Mouse (Mus musculus) CD4-positive, CD25-positive, alpha-beta regulatory T cell, adult 4 months (primary cell): Measurements from ENCODE around the gene Slco3a1. TPM values are rescaled to one million over a fixed set of nuclear protein-coding genes. Genes with fewer than 3 reads are reported as not detected.

Experiments used
- ATAC-seq: one replicate; pipeline ENCODE4 v1.8.0; 2017
- polyA plus RNA-seq, 2 experiments: library from polyadenylated mRNA; unstranded; fragments of 100-300 nt; shearing (Covaris generic); gene quantifications; one replicate each; pipeline ENCODE4 v1.2.1; 2017

The Slco3a1 gene
- polyA plus RNA-seq, 2 experiments from 2014 or later, result 16.7 to 18.0 TPM

DNA sequence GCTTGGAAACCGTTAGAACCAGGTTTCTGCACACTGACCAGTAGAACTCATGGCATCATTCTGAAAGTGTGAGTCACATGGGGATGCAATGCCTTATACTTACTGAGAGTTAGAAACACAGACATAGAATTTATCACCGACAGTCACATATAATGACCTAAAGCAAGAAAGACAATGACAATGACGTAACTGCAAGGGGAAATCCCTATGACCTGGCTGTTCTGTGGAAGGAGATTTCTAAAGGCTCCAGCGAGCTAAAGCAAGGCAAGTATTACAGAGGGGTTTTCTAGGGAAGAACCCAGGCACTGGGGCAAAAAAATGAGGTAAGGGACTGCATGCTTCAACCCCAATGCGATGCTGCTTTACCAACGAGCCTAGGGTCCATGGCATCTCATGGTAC is 26.9 kb downstream of the Slco3a1 start:
- ATAC-seq, result peak; percentile 72

DNA sequence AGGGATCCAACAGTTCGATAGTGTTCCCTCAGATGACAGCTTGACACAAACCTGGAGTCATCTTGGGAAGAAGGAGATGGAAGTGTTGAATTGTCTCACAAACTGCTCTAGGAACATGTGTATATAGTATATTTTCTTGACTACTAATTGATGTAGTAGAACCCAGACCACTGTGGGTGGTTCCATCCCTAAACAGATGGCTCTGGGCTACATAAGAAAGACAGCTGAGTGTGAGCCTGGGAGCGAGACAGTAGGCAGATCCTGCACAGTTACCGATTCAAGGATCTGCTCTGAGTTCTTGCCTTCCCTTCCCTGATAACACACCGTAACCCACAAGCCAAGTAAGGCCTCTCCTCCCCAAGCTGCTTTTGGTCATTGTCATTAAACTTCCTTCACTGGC is 28.6 kb downstream of the Slco3a1 start:
- no peak for ATAC-seq

DNA sequence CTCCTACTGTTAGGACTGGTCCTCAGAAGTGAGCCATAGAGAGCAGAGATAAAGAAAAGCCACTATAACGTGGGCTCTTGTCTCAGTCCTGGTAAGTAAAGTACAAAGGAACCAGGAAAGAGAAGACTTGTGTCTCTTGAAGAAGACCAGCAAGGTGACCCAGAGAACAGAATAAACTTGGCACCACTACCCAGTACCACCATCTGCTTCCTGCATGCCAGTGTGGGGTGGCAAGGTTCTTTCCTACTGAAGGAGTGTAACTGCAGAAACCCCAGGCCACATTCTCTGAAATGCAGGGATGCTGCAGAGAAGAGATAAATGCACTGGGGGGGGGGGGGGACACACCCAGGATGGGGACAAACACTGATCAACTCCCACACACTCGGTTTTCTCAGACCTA is 29.0 kb downstream of the Slco3a1 start:
- no peak for ATAC-seq

DNA sequence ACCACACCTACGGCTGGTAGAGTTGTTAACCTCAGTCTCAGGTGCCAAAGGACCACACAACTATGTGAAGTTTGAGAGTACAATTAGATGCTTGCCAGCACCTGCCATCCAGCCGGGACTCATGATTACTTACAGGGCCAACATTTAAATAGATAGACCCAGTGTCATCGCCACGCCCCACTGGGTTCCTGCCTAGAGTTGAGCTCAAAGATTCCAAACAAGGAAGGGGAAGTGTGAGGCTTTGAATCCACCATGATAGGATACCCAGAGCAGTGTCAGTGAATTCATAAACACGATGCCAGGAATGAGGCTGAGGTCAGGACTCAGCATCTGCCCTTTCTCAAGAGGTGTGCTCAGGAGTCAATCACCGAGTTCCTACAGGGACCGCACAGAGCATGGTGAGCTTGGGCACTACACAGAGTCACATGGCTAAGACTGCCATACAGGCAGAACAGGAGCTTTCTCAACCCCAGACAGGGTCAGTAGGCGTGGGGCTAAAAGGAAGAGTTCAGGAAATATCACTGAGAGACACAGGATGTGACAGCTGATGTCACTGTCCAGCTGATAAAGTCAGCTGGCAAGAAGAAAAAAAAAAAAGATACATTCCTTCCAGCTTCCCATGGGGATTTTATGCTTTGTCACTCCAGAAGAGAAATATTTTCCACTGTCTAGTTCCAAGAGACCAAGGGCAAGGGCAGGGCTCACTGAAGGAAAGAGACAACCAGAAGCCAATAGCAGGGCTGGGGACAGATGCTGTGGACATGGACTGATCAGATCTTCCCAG is 30.2 kb downstream of the Slco3a1 start:
- ATAC-seq, result no peak

DNA sequence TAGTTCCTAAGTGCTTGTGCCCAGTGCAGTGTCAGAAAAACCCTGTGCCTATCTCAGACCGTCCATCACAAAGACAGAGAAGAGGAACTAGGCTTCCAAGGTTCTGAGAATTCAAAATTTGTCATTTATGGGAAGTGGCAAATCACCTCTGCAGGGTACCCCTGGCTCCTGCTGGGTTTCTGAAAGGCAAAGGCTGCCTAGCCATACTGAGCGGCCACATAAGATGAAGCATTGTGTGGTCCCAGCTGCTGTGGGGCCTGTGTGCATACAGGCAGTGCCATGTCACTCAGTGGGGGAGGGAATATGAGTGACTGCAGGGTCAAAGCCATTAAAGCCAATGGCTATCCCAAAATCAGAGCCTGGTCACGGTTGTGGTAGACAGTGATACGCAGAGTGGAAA is 31.5 kb downstream of the Slco3a1 start:
- ATAC-seq, result no peak

DNA sequence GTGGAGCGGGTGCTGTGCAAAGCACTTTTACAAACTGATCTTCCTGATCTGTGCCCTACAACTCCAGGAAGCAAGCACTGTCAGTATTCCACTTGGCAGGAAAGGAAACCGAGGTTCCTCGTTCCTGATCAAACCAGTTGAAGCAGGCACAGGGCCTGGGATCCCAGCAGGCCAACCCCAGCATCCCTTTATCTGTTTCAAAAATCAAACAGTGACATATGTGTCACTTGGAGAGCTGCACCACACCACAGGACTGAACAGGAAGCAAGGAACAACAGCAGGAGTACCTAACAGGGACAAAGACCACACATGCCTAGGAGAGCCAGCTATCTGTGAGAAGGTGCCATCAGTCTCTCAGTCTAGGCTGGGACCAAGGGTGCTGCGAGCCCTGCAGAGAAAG is 32.3 kb downstream of the Slco3a1 start:
- ATAC-seq, result no peak

GRCm38 (mm10) chr7:74519386-74519785 is 35.2 kb downstream of the Slco3a1 start:
- ATAC-seq, result no peak

DNA sequence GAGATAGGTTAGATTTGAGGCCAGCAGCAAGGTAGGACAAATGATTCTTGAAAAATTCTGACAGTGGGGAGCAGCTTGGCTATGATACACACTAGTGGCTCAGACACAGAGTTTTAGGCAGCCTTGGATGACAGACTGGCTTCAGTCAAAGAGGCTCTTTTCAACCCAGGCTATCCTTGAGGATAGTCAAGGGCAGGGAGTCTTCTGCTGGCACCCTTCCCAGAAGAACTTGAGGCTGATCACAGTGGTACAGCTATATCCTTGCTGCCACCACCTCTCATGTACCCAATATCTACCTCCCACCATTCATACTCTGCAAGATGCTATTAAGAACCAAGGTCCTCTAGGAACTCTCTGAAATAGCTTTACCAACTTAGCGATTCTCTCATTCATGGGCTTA is 35.8 kb downstream of the Slco3a1 start:
- no peak for ATAC-seq

DNA sequence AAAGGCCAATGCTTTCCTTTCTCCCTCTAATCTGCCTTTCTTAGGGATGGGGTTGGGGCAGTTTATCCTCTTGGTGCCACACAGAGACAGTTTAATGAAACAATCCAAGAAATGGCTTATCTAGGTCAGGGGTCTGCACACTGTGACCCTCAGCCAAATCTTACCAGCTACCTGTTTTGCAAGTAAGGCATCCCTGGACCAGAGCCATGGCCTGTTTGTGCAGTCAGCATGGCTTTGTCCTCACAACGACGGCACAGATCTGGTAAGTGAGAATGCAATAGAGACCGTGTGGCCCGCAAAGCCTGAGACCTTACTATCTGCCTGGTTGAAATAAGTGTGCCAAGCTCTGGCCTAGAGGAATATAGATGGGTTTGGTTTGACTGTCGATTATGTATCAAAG is 36.3 kb downstream of the Slco3a1 start:
- no peak for ATAC-seq

DNA sequence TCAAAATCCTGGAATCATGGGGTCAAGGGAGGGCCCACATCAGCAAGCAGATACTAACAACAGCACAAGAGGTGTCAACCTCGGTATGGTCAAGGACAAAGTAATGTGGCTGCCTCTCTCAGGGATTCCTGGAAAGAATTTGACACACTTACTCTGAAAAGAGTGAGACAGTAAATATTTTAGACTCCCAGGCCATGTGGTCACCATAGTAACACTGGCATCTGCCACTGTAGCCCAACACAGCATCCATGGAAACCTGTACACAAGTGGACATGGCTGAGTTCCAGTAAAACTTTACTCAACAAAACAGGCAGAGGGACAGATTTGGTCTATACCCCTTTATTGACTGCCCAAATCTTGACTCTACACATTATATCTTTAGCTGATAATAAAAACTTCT is 43.9 kb downstream of the Slco3a1 start:
- ATAC-seq, result no peak

DNA sequence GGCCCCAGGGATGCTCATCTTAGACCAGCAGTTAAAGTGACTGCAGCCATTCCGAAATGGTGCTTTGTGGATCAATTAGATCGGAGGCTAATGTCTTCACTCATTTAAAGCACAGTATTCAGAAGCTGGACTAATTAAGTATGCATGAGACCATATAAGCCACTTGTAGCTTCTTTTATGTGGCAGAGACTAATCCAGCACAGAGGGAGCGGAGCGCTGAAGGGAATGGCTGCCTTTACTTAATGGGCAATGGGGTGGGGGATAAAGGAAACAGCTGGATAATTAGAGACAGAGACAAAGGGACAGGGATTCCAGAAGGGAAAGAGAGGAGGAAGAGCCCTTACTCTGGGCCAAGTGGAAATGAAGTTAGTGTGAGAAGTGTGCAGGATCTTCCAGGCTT is 46.4 kb downstream of the Slco3a1 start:
- ATAC-seq, result no peak

DNA sequence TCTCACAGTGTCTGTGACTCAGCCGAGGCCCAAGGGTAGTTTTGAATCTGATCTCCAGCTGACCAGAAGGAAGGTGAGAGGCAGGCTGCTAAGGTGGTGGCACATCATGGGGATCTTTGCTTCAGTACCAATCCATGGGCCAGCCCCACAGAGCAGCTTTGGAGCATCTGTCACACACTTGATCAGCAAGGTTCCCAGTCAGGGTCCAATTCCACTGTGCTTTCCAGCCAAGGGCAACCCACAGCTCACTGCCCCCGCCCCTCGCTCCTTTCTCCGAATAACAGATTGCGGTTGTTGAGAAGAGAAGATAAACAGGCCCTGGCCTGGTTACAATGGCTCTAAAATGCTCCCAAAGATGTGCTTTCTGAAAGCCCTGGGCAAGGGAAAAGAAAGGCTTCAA is 47.7 kb downstream of the Slco3a1 start:
- no peak for ATAC-seq

DNA sequence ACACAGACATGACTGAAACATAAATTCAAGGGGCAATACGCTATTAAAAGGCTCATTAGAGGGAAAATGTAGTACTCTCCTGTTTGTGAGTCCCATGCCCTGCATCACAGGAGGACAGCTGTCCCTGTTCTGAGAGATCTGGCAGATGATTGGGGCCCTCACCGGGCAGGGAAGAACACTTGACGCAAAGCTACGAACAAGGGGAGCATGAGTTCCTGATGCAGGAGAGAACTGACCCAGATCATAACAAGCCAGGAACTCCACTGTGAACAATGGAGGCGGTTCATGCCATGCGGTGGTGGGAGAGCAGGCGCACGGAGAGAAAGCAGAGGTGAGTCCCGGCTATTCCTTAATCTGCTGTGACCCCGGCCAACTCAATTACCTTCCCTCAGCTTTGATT is 48.9 kb downstream of the Slco3a1 start:
- no peak for ATAC-seq

DNA sequence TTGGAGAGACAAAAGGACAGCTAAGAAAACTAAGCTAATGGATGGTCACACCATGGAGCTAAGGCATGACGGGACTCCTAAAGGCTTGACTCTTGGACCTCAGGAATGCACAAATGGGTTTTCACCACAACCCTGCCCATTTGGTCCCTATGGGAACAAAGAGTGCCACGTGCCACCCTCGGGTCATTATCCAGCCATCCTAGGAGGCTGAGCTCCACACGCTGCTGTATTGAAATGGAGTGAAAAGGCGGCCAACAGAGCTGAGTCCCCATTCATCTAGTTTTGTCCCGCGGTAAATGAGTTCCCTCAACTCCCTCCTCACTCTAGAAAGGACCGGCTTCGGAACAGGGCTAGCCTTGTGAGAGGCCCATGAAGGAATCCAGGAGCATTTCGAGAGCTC is 53.4 kb downstream of the Slco3a1 start:
- ATAC-seq, result no peak

GRCm38 (mm10) chr7:74499470-74499869 is 55.1 kb downstream of the Slco3a1 start:
- ATAC-seq, result no peak

DNA sequence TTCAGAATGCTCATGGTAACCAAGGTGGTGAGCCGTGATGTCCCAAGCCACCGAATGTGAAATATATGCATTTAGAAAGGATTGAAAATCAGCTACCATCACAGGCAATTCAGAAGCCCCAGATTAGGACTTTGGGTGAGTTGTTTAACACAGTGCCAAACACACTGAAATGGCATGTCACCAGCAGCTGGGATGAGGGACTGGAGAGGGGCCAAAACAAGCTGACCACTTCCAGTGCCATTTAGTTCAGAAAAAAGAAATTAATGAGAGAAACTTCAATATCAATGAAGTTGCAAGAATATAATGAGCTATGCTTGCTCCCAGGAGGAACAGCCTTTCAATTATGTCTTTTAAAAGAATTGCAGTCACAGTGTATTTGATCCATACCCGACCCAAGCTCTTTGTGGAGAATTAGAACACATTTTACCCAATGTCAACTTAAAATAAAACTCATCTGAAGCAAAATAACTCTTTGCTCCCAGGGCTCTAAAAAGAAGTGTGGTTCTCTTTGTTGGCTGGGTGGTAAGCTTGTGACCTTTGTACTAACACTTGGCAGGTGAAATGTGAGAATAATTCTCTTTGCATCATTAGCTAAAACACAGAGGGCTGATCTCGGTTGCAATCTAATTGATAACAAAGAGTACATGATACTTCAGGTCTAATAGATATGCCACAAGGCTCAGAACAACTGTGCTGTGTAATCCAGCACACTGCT is 56.2 kb downstream of the Slco3a1 start:
- no peak for ATAC-seq

GRCm38 (mm10) chr7:74497203-74497602 is 57.4 kb downstream of the Slco3a1 start:
- peak; percentile 27 for ATAC-seq

DNA sequence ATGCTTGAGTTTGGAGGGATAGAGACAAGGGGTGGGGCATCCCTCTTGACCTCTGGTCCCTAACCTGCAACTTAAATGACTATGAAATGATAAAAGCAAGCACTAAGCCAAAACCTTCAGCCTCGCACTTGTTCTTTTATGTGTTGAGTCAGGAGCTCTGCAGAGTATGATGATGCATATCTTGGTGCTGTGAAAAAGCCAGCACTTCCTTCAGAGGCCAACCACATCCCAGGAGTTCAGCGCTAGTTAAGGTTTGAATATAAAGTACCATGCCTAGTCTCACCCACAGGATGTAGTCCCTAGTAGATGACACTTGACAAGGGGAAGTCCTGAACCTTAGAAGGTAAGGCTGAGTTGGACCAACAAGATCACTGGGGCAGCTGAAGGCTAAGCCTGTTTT is 59.1 kb downstream of the Slco3a1 start:
- peak; percentile 92 for ATAC-seq

GRCm38 (mm10) chr7:74493775-74494174 is 60.8 kb downstream of the Slco3a1 start:
- ATAC-seq, result no peak

DNA sequence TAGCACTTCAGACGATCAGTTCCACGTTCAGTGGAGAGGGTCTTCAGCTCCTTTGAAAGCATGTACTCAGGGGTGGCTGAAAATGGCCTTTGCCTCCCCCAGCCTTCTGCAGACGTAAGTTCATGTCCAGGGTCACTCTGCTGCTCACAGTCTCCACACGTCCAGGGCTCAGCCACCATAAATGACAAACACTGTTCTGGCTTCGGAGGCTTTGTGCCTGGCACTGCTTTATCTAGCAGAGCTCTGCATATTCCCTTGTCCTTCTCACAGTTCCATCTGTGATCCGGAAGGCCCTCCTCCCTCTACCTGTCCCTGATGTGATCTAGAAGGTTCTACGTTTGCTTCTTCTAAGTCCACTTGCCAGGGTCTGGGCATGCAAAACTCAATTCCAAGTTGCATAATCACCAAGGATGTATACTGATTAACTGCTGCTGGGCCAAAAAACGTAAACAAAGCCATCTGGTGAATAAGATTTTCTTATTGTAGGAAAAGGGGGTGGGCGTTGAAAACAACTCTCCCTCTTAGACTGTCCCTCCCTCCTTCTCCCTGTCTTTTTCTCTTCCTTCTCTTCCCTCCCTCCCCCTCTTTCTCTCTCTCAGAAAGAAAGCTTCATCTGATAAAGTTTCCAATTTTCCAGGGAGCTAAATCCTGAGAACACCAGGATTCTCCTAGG is 62.8 kb downstream of the Slco3a1 start:
- no peak for ATAC-seq

DNA sequence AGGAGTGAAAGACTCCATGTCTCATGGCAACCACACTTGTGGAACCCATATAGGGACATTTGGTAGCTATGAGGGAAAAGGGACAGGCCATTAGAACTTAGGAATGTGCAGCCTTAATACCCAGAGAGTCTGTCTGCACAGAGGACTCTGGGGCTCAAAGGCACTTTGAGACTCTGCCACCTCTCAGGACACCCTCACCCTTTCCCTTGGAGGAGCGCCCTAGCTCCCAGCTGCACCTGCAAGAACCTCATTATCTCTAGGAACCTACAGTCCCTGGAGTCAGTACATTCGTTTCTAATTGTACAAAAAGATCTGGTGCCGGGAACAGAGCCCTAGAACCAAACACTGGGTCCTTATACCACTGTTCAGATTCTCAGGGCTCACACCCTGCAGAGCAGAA is 66.4 kb downstream of the Slco3a1 start:
- no peak for ATAC-seq

- ATAC-seq, result no peak
These were observed 66.9 kb downstream of the Slco3a1 start for GRCm38 (mm10) chr7:74487727-74488126.

- peak; percentile 100 for ATAC-seq
These were observed 68.5 kb downstream of the Slco3a1 start for GRCm38 (mm10) chr7:74486083-74486482.

DNA sequence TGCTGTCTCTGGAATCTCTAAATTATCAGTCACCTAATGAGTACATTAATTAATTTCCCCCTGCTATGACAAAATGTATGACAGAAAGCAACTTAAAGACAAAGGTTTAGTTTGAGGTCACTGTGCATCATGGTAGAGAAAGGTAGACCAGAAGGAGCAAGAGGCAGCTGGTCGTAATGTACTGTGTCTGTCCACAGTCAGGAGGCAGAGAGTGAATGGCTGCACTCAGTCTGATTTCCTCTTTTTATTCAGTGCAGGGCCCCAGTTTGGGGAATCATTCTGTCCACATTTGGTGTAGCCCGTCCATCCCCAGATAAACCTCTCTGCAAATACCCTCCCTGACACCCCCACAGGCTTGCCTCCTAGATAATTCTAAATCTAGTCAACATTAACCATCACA is 68.9 kb downstream of the Slco3a1 start:
- peak; percentile 9 for ATAC-seq
